Mouse (Mus musculus): Measurements from ENCODE around the gene Hivep2.

- TF ChIP-seq CTCF (IDR thresholded peaks at IDR 0.05; ENCODE audit: extremely low read depth, insufficient read depth, insufficient read length, insufficient replicate concordance) (no peak), POLR2A (IDR thresholded peaks at IDR 0.05; ENCODE audit: low read depth, low read length) (no peak)
Observed at GRCm38 (mm10) chr10:14048322-14048915, 82.5 kb downstream of the Hivep2 start.

Measured in spleen, adult 2 months (tissue).